Mouse (Mus musculus): ENCODE measurements around the gene Trpm3.

DNA sequence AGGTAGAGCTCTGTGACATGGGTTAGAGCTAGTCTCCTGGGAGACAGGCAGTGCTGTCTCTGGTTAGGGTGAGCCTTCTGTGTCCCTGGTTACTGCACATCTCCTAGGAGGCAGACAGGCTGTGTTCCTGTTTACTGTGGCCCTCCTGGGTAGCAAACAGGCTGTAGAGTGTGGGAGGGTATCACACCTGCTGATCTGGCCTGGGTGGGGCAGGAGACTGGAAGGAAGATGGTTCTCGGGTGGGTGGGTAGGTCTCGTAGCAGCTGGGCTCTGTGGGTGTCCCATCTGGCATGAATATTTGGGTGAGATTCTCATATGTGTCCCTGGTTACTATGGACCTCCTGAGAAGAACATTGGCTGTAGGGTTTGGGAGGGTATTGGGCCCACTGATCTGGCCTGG, 658.1 kb downstream of the Trpm3 start:
- no peak for TF ChIP-seq CTCF (IDR thresholded peaks at IDR 0.05; ENCODE audit: low read depth, low read length)
- TF ChIP-seq POLR2A (IDR thresholded peaks at IDR 0.05; ENCODE audit: extremely low read depth, insufficient read depth, low read length): no peak

All from liver, adult 2 months (tissue).